Mouse (Mus musculus) G1E (cell line): ENCODE measurements around the gene Trim12a. TPM values are rescaled to one million over a fixed set of nuclear protein-coding genes. Genes with fewer than 3 reads are reported as not detected.

Experiments used
- polyA plus RNA-seq: library from polyadenylated mRNA; stranded (reverse); fragments of >175 nt; gene quantifications from 2 replicates; pipeline ENCODE4 v1.2.3, GENCODE M21; 2012
- total RNA-seq, 2 experiments: library from RNA; stranded (forward) in 1 of 2; stranded (reverse) in 1 of 2; fragments of 200-1000 nt in 1 of 2; fragments of >200 nt in 1 of 2; fragmentation: Nextera tagmentation in 1 of 2; gene quantifications; 2 replicates each; pipeline ENCODE4 v1.2.3; 2014 to 2017

Gene Trim12a
- total and polyA plus RNA-seq, 3 experiments = 0.30 TPM; not detected in 2

Other genes starting within 250 kb of the Trim12a start
Only the 20 nearest of the 21 such genes appear.
- not detected in 2 replicates for gene Olfr644, start 243.6 kb downstream of the Trim12a start, total RNA-seq (2014; fragmentation: Nextera tagmentation)
- gene Olfr644, start 243.6 kb downstream of the Trim12a start, total RNA-seq (2017) = 0.17 and 0.76 TPM in 2 replicates
- not detected in 2 replicates for gene Olfr644, start 243.6 kb downstream of the Trim12a start, polyA plus RNA-seq
- not detected in 2 replicates for gene Olfr645, start 230.0 kb downstream of the Trim12a start, total RNA-seq (2014; fragmentation: Nextera tagmentation)
- 0.05 and 0.12 TPM in 2 replicates for gene Olfr645, start 230.0 kb downstream of the Trim12a start, total RNA-seq (2017)
- gene Olfr645, start 230.0 kb downstream of the Trim12a start, polyA plus RNA-seq = not detected in 2 replicates
- not detected in 2 replicates for gene Olfr646, start 210.6 kb downstream of the Trim12a start, total RNA-seq (2014; fragmentation: Nextera tagmentation)
- gene Olfr646, start 210.6 kb downstream of the Trim12a start, total RNA-seq (2017) = 0.06 and 0.33 TPM in 2 replicates
- gene Olfr646, start 210.6 kb downstream of the Trim12a start, polyA plus RNA-seq = not detected in 2 replicates
- gene Ubqln5, start 185.6 kb downstream of the Trim12a start, total RNA-seq (2014; fragmentation: Nextera tagmentation) = not detected in 2 replicates
- not detected in 2 replicates for gene Ubqln5, start 185.6 kb downstream of the Trim12a start, total RNA-seq (2017)
- not detected in 2 replicates for gene Ubqln5, start 185.6 kb downstream of the Trim12a start, polyA plus RNA-seq
- gene Olfr643, start 178.1 kb downstream of the Trim12a start, total RNA-seq (2014; fragmentation: Nextera tagmentation) = not detected in 2 replicates
- not detected in 2 replicates for gene Olfr643, start 178.1 kb downstream of the Trim12a start, total RNA-seq (2017)
- not detected in 2 replicates for gene Olfr643, start 178.1 kb downstream of the Trim12a start, polyA plus RNA-seq
- not detected in 2 replicates for gene Ubqln3, start 172.2 kb downstream of the Trim12a start, total RNA-seq (2014; fragmentation: Nextera tagmentation)
- gene Ubqln3, start 172.2 kb downstream of the Trim12a start, total RNA-seq (2017) = 0.22 TPM in 1 of 2 replicates, not detected in the other
- not detected in 2 replicates for gene Ubqln3, start 172.2 kb downstream of the Trim12a start, polyA plus RNA-seq
- gene Ubqlnl, start 164.9 kb downstream of the Trim12a start, total RNA-seq (2014; fragmentation: Nextera tagmentation) = not detected in 2 replicates
- 0.06 TPM in 1 of 2 replicates, not detected in the other for gene Ubqlnl, start 164.9 kb downstream of the Trim12a start, total RNA-seq (2017)
- not detected in 2 replicates for gene Ubqlnl, start 164.9 kb downstream of the Trim12a start, polyA plus RNA-seq
- not detected in 2 replicates for gene Olfm5, start 150.6 kb downstream of the Trim12a start, total RNA-seq (2014; fragmentation: Nextera tagmentation)
- 0.16 TPM in 1 of 2 replicates, not detected in the other for gene Olfm5, start 150.6 kb downstream of the Trim12a start, total RNA-seq (2017)
- not detected in 2 replicates for gene Olfm5, start 150.6 kb downstream of the Trim12a start, polyA plus RNA-seq
- gene Olfr648, start 132.1 kb downstream of the Trim12a start, total RNA-seq (2014; fragmentation: Nextera tagmentation) = not detected in 2 replicates
- gene Olfr648, start 132.1 kb downstream of the Trim12a start, total RNA-seq (2017) = 0.22 and 0.23 TPM in 2 replicates
- not detected in 2 replicates for gene Olfr648, start 132.1 kb downstream of the Trim12a start, polyA plus RNA-seq
- gene Olfr649, start 119.5 kb downstream of the Trim12a start, total RNA-seq (2014; fragmentation: Nextera tagmentation) = not detected in 2 replicates
- gene Olfr649, start 119.5 kb downstream of the Trim12a start, total RNA-seq (2017) = 0.22 TPM in 1 of 2 replicates, not detected in the other
- gene Olfr649, start 119.5 kb downstream of the Trim12a start, polyA plus RNA-seq = not detected in 2 replicates
- 0.23 TPM in 1 of 2 replicates, not detected in the other for gene Trim6, start 96.7 kb downstream of the Trim12a start, total RNA-seq (2014; fragmentation: Nextera tagmentation)
- gene Trim6, start 96.7 kb downstream of the Trim12a start, total RNA-seq (2017) = 0.05 TPM in 1 of 2 replicates, not detected in the other
- gene Trim6, start 96.7 kb downstream of the Trim12a start, polyA plus RNA-seq = not detected in 2 replicates
- gene Trim34a, start 71.0 kb downstream of the Trim12a start, total RNA-seq (2014; fragmentation: Nextera tagmentation) = 1.7 and 4.9 TPM in 2 replicates
- gene Trim34a, start 71.0 kb downstream of the Trim12a start, total RNA-seq (2017) = 6.9 and 8.6 TPM in 2 replicates
- gene Trim34a, start 71.0 kb downstream of the Trim12a start, polyA plus RNA-seq = 0.22 and 0.25 TPM in 2 replicates
- gene Trim5, start 27.4 kb downstream of the Trim12a start, total RNA-seq (2014; fragmentation: Nextera tagmentation) = not detected in 2 replicates
- 0.33 and 0.35 TPM in 2 replicates for gene Trim5, start 27.4 kb downstream of the Trim12a start, total RNA-seq (2017)
- gene Trim5, start 27.4 kb downstream of the Trim12a start, polyA plus RNA-seq = not detected in 2 replicates
- gene Trim34b, start 14.0 kb upstream of the Trim12a start, total RNA-seq (2014; fragmentation: Nextera tagmentation) = 10.8 and 11.2 TPM in 2 replicates
- 6.8 and 7.6 TPM in 2 replicates for gene Trim34b, start 14.0 kb upstream of the Trim12a start, total RNA-seq (2017)
- 0.14 and 0.34 TPM in 2 replicates for gene Trim34b, start 14.0 kb upstream of the Trim12a start, polyA plus RNA-seq
- 20.3 and 20.5 TPM in 2 replicates for gene Trim12c, start 37.9 kb upstream of the Trim12a start, total RNA-seq (2014; fragmentation: Nextera tagmentation)
- 45.8 and 61.2 TPM in 2 replicates for gene Trim12c, start 37.9 kb upstream of the Trim12a start, total RNA-seq (2017)
- 0.68 and 1.3 TPM in 2 replicates for gene Trim12c, start 37.9 kb upstream of the Trim12a start, polyA plus RNA-seq
- not detected in 2 replicates for gene Trim30b, start 54.4 kb upstream of the Trim12a start, total RNA-seq (2014; fragmentation: Nextera tagmentation)
- 0.12 and 0.22 TPM in 2 replicates for gene Trim30b, start 54.4 kb upstream of the Trim12a start, total RNA-seq (2017)
- gene Trim30b, start 54.4 kb upstream of the Trim12a start, polyA plus RNA-seq = not detected in 2 replicates
- not detected in 2 replicates for gene Trim30c, start 85.4 kb upstream of the Trim12a start, total RNA-seq (2014; fragmentation: Nextera tagmentation)
- gene Trim30c, start 85.4 kb upstream of the Trim12a start, total RNA-seq (2017) = not detected in 2 replicates
- not detected in 2 replicates for gene Trim30c, start 85.4 kb upstream of the Trim12a start, polyA plus RNA-seq
- gene Trim30a, start 149.7 kb upstream of the Trim12a start, total RNA-seq (2014; fragmentation: Nextera tagmentation) = 0.87 TPM in 1 of 2 replicates, not detected in the other
- 0.58 and 0.60 TPM in 2 replicates for gene Trim30a, start 149.7 kb upstream of the Trim12a start, total RNA-seq (2017)
- 0.02 TPM in 2 replicates for gene Trim30a, start 149.7 kb upstream of the Trim12a start, polyA plus RNA-seq
- not detected in 2 replicates for gene Trim30d, start 192.4 kb upstream of the Trim12a start, total RNA-seq (2014; fragmentation: Nextera tagmentation)
- 0.11 TPM in 1 of 2 replicates, not detected in the other for gene Trim30d, start 192.4 kb upstream of the Trim12a start, total RNA-seq (2017)
- gene Trim30d, start 192.4 kb upstream of the Trim12a start, polyA plus RNA-seq = not detected in 2 replicates
- gene Olfr651, start 234.7 kb upstream of the Trim12a start, total RNA-seq (2014; fragmentation: Nextera tagmentation) = not detected in 2 replicates
- 0.12 TPM in 1 of 2 replicates, not detected in the other for gene Olfr651, start 234.7 kb upstream of the Trim12a start, total RNA-seq (2017)
- not detected in 2 replicates for gene Olfr651, start 234.7 kb upstream of the Trim12a start, polyA plus RNA-seq